Mouse (Mus musculus) bone marrow macrophage, adult 2 months (primary cell): Measurements from ENCODE around the gene Stat3.

Source experiments
- CTCF ChIP-seq: IDR thresholded peaks from 2 replicates; pipeline ENCODE4 v1.5.1; 2012; ENCODE audit warnings: low read depth, mild to moderate bottlenecking, low read length, moderate library complexity
- POLR2A ChIP-seq: IDR thresholded peaks from 2 replicates; pipeline ENCODE4 v1.6.1; 2012; ENCODE audit warnings: mild to moderate bottlenecking, low read depth, low read length, borderline replicate concordance

GRCm38 (mm10) chr11:100897294-100898231, 41.8 kb downstream of the Stat3 start:
- TF ChIP-seq POLR2A = no peak
- no peak for TF ChIP-seq CTCF
